Mouse (Mus musculus) cortical plate, adult 2 months (tissue): ENCODE data around the gene Pole4. TPM values are rescaled to one million over a fixed set of nuclear protein-coding genes. Genes with fewer than 3 reads are reported as not detected.
A peak's percentile ranks its signal among the peaks of the same experiment; 100 is the strongest.

Experiments used
- H3K27ac ChIP-seq: fragments of 200-500 bp; 2 replicates; pipeline ENCODE4 v1.5.1; 2012; ENCODE audit warnings: low read length, control low read depth, inconsistent platforms; ENCODE audit not compliant: insufficient read depth
- H3K4me1 ChIP-seq: fragments of 200-500 bp; 2 replicates; pipeline ENCODE4 v1.6.1; 2011; ENCODE audit warnings: low read length; ENCODE audit not compliant: control insufficient read depth, insufficient read depth
- H3K4me3 ChIP-seq: fragments of 200-500 bp; 2 replicates; pipeline ENCODE4 v1.5.1; 2011; ENCODE audit warnings: mild to moderate bottlenecking, low read length, control low read depth; ENCODE audit not compliant: insufficient read depth
- CTCF ChIP-seq: fragments of 200-500 bp; IDR thresholded peaks from 2 replicates; pipeline ENCODE4 v1.5.1; 2011; ENCODE audit warnings: mild to moderate bottlenecking, control low read depth, low read length; ENCODE audit not compliant: insufficient read depth; ENCODE audit errors: extremely low read depth
- POLR2A ChIP-seq: fragments of 200-500 bp; IDR thresholded peaks from 2 replicates; pipeline ENCODE4 v1.6.1; 2011; ENCODE audit warnings: mild to moderate bottlenecking, low read length, control low read depth; ENCODE audit not compliant: insufficient read depth; ENCODE audit errors: extremely low read depth
- polyA plus RNA-seq: library from polyadenylated mRNA; depleted of rRNA; stranded (reverse); fragments of >200 nt; gene quantifications from 2 replicates; pipeline ENCODE4 v1.2.3, GENCODE M21; 2012

Gene Pole4
- polyA plus RNA-seq, 1 experiment = 41.4 TPM

DNA sequence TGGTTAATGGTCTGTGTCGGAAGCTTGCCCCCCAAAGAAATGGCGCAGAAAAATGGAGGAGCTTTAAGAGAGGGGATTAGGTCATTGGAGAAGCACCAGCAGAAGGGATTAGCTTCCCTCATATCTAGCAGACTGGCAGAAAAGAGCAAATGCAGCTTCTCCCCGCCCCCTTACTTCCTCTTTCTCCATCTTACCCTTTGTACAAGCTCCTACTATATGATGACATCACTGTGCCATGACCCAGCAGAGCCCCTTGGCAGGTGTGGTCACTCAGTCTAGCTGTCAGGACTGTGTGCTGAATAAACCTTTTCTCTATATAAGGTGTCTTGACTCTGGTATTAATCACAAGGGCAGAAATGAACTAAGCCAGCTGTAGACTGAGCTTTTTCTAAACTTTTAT, 10.5 kb upstream of the Pole4 start:
- H3K4me1 ChIP-seq = no peaks in the 10 kb centered on the region
- TF ChIP-seq CTCF (no peak), POLR2A (no peak)
- H3K4me3 ChIP-seq = no peak overlapping the region
- H3K27ac ChIP-seq = no peak overlapping the region

DNA sequence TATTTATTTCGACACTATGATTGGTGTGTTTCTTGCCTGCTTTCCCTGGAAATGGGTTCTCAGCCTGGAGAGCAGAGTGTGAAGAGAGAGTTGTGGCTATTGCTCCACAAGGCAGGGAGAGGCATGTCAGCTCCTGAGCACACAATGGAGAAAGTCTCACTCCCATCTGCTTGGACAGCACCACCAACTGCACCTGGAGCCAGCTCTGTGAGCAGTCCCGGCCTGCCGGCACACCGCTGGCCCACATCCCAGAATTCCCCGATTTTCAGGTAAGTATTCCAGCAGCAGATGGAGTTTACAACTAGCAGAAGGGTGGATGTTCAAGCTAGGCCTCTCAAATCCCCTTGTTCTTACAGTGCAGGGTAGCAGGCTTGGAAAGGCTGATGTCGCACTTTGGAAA, 10.1 kb upstream of the Pole4 start:
- H3K27ac ChIP-seq = no peak overlapping the region
- TF ChIP-seq CTCF = no peak
- no peak for TF ChIP-seq POLR2A
- no peak overlapping the region for H3K4me3 ChIP-seq
- H3K4me1 ChIP-seq = no peaks in the 10 kb centered on the region

DNA sequence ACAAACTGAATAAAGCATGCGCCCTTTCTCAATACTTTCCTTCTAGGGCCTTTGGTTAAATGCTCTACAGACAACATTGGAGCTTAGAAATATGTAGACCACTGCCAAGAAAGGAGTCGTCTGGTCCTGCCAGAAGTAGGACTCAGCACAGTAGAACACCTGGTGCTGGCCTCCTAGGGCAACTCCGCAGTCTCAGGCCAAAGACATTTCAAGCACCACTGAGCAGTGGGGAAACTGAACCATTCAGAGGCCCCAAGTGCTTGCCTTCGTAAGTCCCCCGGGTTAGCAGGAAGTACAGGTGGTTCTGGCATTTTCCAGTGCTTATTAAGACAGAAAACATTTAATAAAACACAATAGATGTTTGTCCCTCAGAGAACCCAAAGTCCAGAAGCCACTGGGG, 9.7 kb upstream of the Pole4 start:
- H3K4me3 ChIP-seq = no peak overlapping the region
- H3K27ac ChIP-seq = no peak overlapping the region
- no peaks in the 10 kb centered on the region for H3K4me1 ChIP-seq
- TF ChIP-seq CTCF (no peak), POLR2A (no peak)

DNA sequence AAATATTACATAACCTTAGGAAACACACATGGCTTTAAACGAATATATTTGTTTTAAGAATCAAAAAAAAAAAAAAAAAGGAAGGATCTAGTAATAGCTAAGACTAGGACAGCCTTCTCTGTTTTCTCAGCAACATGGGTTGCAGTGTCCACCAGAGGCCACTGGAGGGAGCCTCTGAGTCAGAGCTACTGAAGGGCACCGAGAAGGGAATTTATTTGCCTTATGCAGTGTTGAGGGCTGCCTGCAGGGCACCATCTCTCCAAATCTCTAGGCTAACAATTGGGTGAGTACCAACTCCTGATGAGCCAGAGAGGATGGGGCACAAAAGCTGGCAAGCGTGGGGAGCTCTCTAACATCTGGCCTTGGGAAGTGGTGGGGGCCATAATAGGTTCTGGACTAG, 9.1 kb upstream of the Pole4 start:
- Histone ChIP-seq H3K27ac (no peak overlapping the region), H3K4me3 (no peak overlapping the region), H3K4me1 (no peaks in the 10 kb centered on the region)
- TF ChIP-seq POLR2A (no peak), CTCF (peak; percentile 83)

DNA sequence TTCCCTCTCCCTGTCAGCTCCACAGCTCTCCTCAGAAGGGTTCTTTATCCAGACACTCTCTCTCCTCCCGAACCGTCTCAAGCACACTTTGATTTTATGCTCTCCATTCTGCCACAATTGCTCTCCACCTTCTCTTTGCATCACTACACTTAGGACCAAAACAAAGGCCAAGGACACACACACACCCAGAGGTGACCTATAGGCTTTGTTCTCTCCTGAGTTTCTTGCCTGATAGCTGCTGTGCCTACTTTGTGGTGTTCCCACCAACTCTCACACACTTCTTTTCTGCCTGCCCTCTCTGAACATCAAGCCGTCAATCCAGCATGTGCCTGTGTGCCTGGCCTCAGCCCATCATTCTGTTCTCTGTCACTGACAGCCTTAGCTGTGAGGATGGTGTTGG, 2.6 kb upstream of the Pole4 start:
- Histone ChIP-seq H3K4me3 (no peak overlapping the region), H3K4me1 (no peaks in the 10 kb centered on the region), H3K27ac (no peak overlapping the region)
- TF ChIP-seq CTCF = no peak

DNA sequence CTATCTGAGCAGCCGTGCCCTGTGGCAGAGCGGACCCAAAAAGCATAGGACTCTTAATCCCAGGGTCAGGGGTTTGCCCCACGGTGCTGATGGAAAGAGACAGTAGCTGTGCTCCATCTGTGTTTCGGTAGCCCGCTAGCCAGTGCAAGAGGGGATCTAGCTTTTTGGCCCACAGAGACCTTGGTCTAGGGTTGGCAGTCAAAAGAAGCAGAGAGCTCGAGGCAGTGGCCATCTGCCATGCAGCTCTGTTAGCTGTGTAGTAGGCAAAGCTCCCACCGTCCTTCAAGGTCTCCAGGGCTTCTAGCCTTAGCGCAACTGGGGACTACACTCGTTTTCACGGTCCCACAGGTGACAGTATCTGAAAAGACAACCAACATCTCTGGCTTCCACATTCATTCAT, 2.1 kb upstream of the Pole4 start:
- Histone ChIP-seq H3K4me1 (no peaks in the 10 kb centered on the region), H3K4me3 (no peak overlapping the region), H3K27ac (no peak overlapping the region)
- TF ChIP-seq CTCF (no peak), POLR2A (no peak)

DNA sequence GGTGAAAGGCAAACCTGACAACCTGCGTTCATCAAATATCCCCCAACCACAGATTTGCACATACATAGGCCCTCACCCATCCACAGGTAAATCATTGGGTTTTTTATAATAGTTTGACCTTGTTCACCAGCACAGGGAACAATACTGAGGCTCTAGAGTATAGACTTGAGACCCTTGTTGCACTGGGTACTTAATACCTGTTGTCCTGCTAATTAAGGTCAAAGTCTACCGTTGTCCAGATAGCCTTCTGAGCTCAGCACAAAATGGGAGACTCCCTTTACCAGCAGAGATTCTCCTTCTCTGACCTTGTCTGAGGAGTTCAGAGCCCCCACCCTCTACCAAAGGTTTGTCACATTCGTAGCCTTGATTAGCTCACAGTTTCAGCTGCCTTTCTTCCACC, 1.5 kb downstream of the Pole4 start:
- Histone ChIP-seq H3K27ac (no peak overlapping the region), H3K4me3 (no peak overlapping the region), H3K4me1 (no peaks in the 10 kb centered on the region)
- no peak for TF ChIP-seq POLR2A
- TF ChIP-seq CTCF = no peak

DNA sequence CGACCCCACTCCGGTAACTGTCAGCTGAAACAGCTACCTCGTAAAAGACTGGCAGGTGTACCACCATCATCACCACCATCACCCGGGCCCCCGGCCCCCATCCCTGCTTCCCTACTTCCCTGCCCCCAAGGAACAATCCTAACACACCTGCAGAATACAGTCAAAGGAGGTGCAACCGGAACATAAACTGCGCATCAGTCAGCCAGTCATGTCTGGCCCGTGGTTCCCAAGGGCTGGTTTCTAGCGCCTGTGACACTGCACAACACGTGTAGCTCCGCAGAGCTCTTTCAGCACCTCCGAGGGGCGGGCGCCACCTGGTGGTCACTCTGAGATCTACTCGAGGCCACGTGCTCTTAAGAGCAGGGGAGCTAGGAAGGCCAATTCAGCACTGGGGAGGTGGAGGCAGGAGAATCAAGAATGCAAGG, 2.6 kb downstream of the Pole4 start:
- Histone ChIP-seq H3K4me3 (no peak overlapping the region), H3K4me1 (no peaks in the 10 kb centered on the region), H3K27ac (no peak overlapping the region)
- TF ChIP-seq CTCF (peak; percentile 88), POLR2A (no peak)

DNA sequence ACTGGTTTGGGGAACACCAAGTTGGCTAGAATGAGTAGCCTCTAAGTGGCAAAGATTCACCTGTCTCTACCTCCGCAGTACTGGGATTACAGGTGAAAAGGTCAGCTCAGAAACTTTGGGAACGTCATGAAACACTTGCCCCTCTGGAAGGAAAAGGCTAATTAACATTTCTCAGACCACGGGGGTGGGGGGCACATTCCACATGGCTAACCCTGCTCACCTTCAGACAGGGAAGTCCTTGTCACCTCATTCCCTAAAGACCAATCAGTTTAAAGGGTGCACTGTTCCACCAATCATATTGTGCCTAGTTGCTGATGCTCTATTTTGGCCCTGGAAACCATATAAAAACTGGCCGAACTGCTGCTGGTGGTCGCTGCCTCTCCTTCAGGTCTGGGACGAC, 3.9 kb downstream of the Pole4 start:
- no peak overlapping the region for H3K4me3 ChIP-seq
- no peak overlapping the region for H3K27ac ChIP-seq
- TF ChIP-seq POLR2A (no peak), CTCF (no peak)
- no peaks in the 10 kb centered on the region for H3K4me1 ChIP-seq

DNA sequence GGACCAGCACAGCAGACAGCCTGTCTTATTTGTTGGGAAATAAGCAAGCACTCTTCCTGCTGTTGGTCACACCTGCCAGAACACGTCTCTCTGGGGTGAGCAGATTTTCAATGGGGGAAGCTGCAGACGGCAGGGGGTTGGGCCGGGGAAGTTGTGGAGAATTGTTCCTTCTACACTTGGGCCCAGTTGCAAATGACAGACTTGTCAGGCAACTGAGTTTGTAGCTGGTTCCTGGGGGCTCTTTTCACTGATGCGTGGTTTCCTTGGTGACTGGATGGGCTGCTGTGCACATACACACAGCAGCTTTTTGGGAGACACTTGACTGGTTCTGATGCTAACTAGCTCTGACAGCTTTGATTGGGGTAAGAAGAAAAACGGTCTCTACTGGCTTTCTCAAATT, 5.3 kb downstream of the Pole4 start:
- no peak for TF ChIP-seq POLR2A
- no peak for TF ChIP-seq CTCF
- Histone ChIP-seq H3K4me1 (no peaks in the 10 kb centered on the region), H3K27ac (no peak overlapping the region), H3K4me3 (no peak overlapping the region)

DNA sequence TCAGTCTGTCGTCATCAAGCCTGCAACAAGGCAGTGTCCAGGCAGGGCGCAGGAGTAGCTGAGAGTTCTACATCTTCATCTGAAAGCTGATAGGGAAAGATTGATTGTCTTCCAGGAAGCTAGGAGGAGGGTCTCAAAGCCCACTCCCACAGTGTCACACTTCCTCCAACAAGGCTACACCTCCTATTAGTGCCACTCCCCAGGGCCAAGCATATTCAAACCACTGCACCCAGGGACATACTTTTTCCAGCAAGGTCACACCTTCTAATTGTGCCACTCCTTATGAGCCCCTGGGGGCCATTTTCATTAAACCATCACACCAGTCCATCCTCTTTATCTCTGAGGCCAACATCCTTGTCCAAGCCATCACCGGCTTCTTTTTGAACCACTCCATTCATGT, 8.4 kb downstream of the Pole4 start:
- H3K4me1 ChIP-seq = peaks cover 3% of the 10 kb centered on the region; the same call in 1 of the 2 replicates
- H3K27ac ChIP-seq = no peak overlapping the region

More for the DNA sequence above, 8.4 kb downstream of the Pole4 start:
- H3K4me3 ChIP-seq = no peak overlapping the region
- no peak for TF ChIP-seq CTCF
- no peak for TF ChIP-seq POLR2A
